Mouse (Mus musculus): ENCODE measurements around the gene Zfp526. TPM values are rescaled to one million over a fixed set of nuclear protein-coding genes. Genes with fewer than 3 reads are reported as not detected.

The Zfp526 gene
- polyA plus RNA-seq, 1 experiment from 2014 or later, result 4.0 TPM

DNA sequence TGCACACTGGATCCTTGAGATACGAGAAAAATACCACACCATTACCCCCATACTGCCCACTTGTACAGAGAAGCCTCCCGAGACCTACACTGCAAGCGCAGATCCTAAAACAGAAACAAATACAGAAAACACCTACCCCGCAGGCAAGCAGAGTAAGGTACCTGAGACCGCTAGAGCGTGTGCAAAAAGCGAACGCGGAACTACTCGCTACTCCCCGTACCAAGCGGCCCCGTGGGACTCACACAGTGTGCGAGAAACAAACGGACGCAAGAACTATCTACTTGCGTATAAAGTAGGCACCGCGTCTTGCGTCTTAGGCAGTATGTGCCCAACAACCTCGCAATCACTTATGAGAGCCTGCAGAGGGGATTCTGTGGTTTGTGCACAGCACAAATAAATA is 39.4 kb upstream of the Zfp526 start:
- WGBS, result 11% methylated on average over 21 of the region's 21 CpGs
- no peak for ATAC-seq (replicated peaks; ENCODE audit: low FRiP score)

GRCm38 (mm10) chr7:25184091-25184490 is 37.1 kb upstream of the Zfp526 start:
- no peak overlapping the region for H3K4me2 ChIP-seq
- no peaks in the 10 kb centered on the region for H3K36me3 ChIP-seq (ENCODE audit: control insufficient read depth, insufficient read depth, low read length)
- ATAC-seq (replicated peaks; ENCODE audit: low FRiP score), result no peak
- H3K4me1 ChIP-seq (replicated peaks; ENCODE audit: control insufficient read depth, insufficient read depth, low read length), result peaks cover 7% of the 10 kb centered on the region
- no peak for DNase-seq (ENCODE audit: low spot score)
- no peak overlapping the region for H3K9ac ChIP-seq (ENCODE audit: low read depth, low read length)
- no peaks in the 10 kb centered on the region for H3K9me3 ChIP-seq (ENCODE audit: control insufficient read depth, low read length)
- H3K27me3 ChIP-seq (replicated peaks; ENCODE audit: control insufficient read depth, insufficient read depth, low read length), result peaks cover 39% of the 10 kb centered on the region
- no peak overlapping the region for H3K27ac ChIP-seq (ENCODE audit: low read depth, low read length)
- WGBS, result 64% methylated on average over 6 of the region's 6 CpGs
- no peak overlapping the region for H3K4me3 ChIP-seq (ENCODE audit: low read depth, low read length)

More for the DNA sequence above, 39.4 kb upstream of the Zfp526 start:
- no peaks in the 10 kb centered on the region for H3K36me3 ChIP-seq (ENCODE audit: control insufficient read depth, insufficient read depth, low read length)
- no peak for DNase-seq (ENCODE audit: low spot score)
- no peak overlapping the region for H3K27ac ChIP-seq (ENCODE audit: low read depth, low read length)
- H3K9me3 ChIP-seq (ENCODE audit: control insufficient read depth, low read length), result no peaks in the 10 kb centered on the region
- H3K4me1 ChIP-seq (replicated peaks; ENCODE audit: control insufficient read depth, insufficient read depth, low read length), result peaks cover 7% of the 10 kb centered on the region
- H3K4me3 ChIP-seq (ENCODE audit: low read depth, low read length), result peak overlapping the region; percentile 25
- no peak overlapping the region for H3K9ac ChIP-seq (ENCODE audit: low read depth, low read length)
- H3K4me2 ChIP-seq, result peak overlapping the region; percentile 53
- peaks cover 62% of the 10 kb centered on the region for H3K27me3 ChIP-seq (replicated peaks; ENCODE audit: control insufficient read depth, insufficient read depth, low read length)

DNA sequence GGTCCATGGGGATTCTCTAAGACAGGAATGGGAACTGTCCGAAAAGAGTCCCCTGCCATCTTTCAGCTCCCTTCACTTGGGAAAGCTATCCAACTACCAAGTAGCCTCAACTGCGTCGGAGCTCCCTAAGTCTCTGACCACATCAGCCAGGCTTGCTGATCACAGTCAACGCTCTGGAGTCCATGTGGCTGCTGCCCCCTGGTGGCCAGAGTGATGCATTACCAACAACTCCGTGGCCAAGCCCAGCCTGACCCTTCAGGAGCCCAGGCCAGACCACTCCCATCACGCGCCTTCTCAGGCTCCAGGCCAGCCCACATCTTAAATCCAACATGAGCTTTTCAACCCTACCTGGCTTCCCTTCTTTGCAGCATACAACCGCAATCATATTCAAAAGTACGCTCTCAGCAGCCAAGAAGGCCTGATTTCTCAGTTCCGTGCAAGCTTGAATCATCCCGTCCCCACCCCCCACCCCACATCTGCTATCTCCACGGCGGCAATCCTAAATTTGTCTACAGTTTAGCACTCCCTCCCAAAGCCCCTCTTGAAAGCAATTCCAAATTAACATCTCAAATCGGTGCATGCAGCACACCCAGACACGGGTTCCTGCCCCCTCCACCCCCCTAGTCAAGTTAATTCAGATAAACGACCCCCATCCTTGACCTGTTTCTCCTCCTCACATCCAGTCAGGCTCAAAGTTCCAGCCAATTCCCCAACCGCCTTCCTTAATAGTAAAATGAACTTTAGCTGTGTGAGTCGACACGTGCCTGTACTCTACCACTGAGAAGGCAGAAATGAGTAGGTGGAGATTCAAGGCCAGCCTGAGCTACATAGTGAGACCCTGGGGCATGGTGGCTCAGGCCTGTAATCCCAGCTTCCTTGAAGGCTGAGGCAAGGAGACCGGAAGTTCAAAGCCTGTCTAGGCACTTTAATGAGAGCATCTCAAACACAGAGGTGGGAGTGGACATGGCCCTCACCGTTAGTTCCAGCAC is 33.3 kb upstream of the Zfp526 start:
- DNase-seq (ENCODE audit: low spot score), result peak; percentile 83
- WGBS, result 28% methylated on average over 21 of the region's 21 CpGs
- ATAC-seq (replicated peaks; ENCODE audit: low FRiP score), result peak; percentile 75
- no peaks in the 10 kb centered on the region for H3K36me3 ChIP-seq (ENCODE audit: control insufficient read depth, insufficient read depth, low read length)
- no peak overlapping the region for H3K9ac ChIP-seq (ENCODE audit: low read depth, low read length)
- H3K4me2 ChIP-seq, result no peak overlapping the region
- no peak overlapping the region for H3K4me3 ChIP-seq (ENCODE audit: low read depth, low read length)
- no peak overlapping the region for H3K27ac ChIP-seq (ENCODE audit: low read depth, low read length)
- H3K9me3 ChIP-seq (ENCODE audit: control insufficient read depth, low read length), result no peaks in the 10 kb centered on the region
- H3K4me1 ChIP-seq (replicated peaks; ENCODE audit: control insufficient read depth, insufficient read depth, low read length), result 0 out of 2 replicates have a peak, but pooled peaks cover 2% of the 10 kb centered on the region
- H3K27me3 ChIP-seq (replicated peaks; ENCODE audit: control insufficient read depth, insufficient read depth, low read length), result peaks cover 3% of the 10 kb centered on the region; the same call in 1 of the 2 replicates

GRCm38 (mm10) chr7:25190806-25191205 is 30.4 kb upstream of the Zfp526 start:
- Histone ChIP-seq H3K9ac (ENCODE audit: low read depth, low read length) (no peak overlapping the region), H3K9me3 (ENCODE audit: control insufficient read depth, low read length) (no peaks in the 10 kb centered on the region), H3K27ac (ENCODE audit: low read depth, low read length) (no peak overlapping the region), H3K36me3 (ENCODE audit: control insufficient read depth, insufficient read depth, low read length) (no peaks in the 10 kb centered on the region), H3K4me3 (ENCODE audit: low read depth, low read length) (no peak overlapping the region), H3K27me3 (replicated peaks; ENCODE audit: control insufficient read depth, insufficient read depth, low read length) (no peaks in the 10 kb centered on the region), H3K4me1 (replicated peaks; ENCODE audit: control insufficient read depth, insufficient read depth, low read length) (peaks cover 8% of the 10 kb centered on the region; the same call in 1 of the 2 replicates), H3K4me2 (no peak overlapping the region)
- no peak for ATAC-seq (replicated peaks; ENCODE audit: low FRiP score)
- DNase-seq (ENCODE audit: low spot score), result no peak
- 85% methylated on average over 11 of the region's 11 CpGs for WGBS

DNA sequence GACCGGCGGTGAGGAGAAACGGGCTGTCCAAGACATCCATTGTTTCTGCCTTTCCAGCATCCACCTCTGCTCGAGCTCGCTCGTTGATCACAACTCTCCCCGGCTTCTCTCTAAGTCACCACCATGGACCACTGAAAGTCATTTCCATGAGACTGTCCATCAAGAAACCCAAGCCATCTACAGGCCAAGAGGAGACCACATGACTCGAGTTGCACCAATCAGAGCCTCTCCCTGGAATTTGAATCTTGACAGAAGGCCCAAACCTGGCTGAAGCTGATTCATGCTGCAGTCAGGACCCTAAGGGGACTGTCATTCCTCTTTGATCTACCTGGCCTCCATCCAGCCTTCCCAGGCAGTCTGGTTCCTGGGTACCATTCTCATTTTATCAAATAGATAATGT is 29.1 kb upstream of the Zfp526 start:
- WGBS, result 80% methylated on average over 8 of the region's 8 CpGs
- Histone ChIP-seq H3K9me3 (ENCODE audit: control insufficient read depth, low read length) (no peaks in the 10 kb centered on the region), H3K4me1 (replicated peaks; ENCODE audit: control insufficient read depth, insufficient read depth, low read length) (peaks cover 8% of the 10 kb centered on the region; the same call in 1 of the 2 replicates), H3K4me2 (no peak overlapping the region), H3K36me3 (ENCODE audit: control insufficient read depth, insufficient read depth, low read length) (no peaks in the 10 kb centered on the region), H3K27ac (ENCODE audit: low read depth, low read length) (no peak overlapping the region), H3K27me3 (replicated peaks; ENCODE audit: control insufficient read depth, insufficient read depth, low read length) (no peaks in the 10 kb centered on the region), H3K4me3 (ENCODE audit: low read depth, low read length) (no peak overlapping the region), H3K9ac (ENCODE audit: low read depth, low read length) (no peak overlapping the region)
- DNase-seq (ENCODE audit: low spot score) (no peak), ATAC-seq (replicated peaks; ENCODE audit: low FRiP score) (no peak)

DNA sequence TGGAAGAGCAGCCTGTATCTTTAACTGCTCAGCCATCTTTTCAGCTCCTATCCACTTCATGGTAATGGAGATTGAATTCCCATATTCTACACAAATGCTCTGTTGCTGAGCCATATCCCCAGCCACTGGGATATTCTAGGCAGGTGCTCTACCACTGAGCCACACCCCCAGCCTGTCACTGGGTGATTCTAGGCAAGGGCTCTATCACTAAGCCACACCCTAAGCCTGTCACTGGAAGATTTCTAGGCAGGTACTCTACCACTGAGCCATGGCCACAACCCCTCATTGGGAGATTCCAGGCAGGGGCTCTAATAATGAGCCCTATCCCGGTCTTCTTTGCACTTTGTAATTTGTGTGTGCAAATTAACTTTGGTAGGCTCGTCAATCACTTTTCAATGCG is 26.1 kb upstream of the Zfp526 start:
- WGBS, result 77% methylated on average over 3 of the region's 3 CpGs
- H3K9me3 ChIP-seq (ENCODE audit: control insufficient read depth, low read length), result no peaks in the 10 kb centered on the region
- H3K4me1 ChIP-seq (replicated peaks; ENCODE audit: control insufficient read depth, insufficient read depth, low read length), result peaks cover 8% of the 10 kb centered on the region; the same call in 1 of the 2 replicates
- no peak overlapping the region for H3K4me2 ChIP-seq
- no peak for DNase-seq (ENCODE audit: low spot score)
- ATAC-seq (replicated peaks; ENCODE audit: low FRiP score), result peak; percentile 87
- H3K27ac ChIP-seq (ENCODE audit: low read depth, low read length), result no peak overlapping the region
- H3K9ac ChIP-seq (ENCODE audit: low read depth, low read length), result no peak overlapping the region
- H3K4me3 ChIP-seq (ENCODE audit: low read depth, low read length), result no peak overlapping the region
- no peaks in the 10 kb centered on the region for H3K36me3 ChIP-seq (ENCODE audit: control insufficient read depth, insufficient read depth, low read length)
- no peaks in the 10 kb centered on the region for H3K27me3 ChIP-seq (replicated peaks; ENCODE audit: control insufficient read depth, insufficient read depth, low read length)

DNA sequence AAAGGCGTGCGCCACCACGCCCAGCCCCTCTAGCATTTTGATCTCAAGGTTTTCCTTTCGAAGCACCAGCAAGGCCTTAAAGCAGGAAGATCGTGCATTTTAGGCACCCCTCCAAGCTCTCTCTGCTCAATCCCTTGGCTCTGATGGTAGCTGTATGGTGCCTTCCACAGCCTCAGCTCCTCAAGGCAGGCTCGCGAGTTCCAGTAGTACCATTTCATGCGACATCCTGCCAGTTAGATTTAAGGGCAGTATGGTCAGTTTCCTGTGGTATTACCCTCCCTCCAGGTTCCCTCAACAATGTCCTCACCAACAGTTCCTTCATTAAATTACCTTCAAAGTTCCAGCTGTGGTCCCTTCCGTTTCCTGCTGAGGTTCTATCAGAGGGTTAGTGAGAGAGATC is 25.1 kb upstream of the Zfp526 start:
- 74% methylated on average over 9 of the region's 9 CpGs for WGBS

DNA sequence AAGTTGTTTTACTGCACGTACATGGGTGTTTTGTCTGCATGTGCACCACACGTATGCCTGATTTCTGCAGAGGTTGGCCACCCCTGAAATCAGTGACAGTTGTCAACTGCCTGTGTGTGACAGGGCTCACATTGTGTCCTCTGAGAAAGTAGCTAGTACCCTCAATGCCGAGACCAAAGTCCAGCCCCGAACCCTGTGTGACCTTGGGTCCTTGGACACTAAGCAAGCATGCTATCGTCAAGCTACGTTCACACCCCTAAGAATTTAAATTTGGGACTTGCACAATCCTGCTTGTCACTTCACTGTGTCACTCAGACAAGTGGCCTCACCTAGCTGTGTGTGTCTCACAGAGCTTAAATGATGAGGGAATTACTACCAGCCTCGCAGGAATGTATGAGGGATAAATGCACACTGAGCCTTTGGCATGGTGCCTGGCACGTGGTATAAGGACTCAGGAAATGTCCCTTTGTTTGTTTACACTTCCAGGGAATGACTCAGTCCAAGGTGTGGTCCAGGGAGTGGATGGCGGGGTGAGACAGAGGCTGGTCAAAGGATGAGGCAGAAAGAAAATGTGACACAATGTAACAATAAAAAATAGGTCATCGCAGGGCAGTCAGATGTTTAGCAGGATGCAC is 23.7 kb upstream of the Zfp526 start:
- DNase-seq (ENCODE audit: low spot score), result no peak
- no peaks in the 10 kb centered on the region for H3K27me3 ChIP-seq (replicated peaks; ENCODE audit: control insufficient read depth, insufficient read depth, low read length)
- no peak overlapping the region for H3K4me3 ChIP-seq (ENCODE audit: low read depth, low read length)
- WGBS, result 72% methylated on average over 10 of the region's 10 CpGs
- no peaks in the 10 kb centered on the region for H3K36me3 ChIP-seq (ENCODE audit: control insufficient read depth, insufficient read depth, low read length)
- H3K27ac ChIP-seq (ENCODE audit: low read depth, low read length), result no peak overlapping the region
- H3K4me2 ChIP-seq, result no peak overlapping the region
- H3K4me1 ChIP-seq (replicated peaks; ENCODE audit: control insufficient read depth, insufficient read depth, low read length), result peaks cover 8% of the 10 kb centered on the region; the same call in 1 of the 2 replicates
- no peak; the same call in 1 of the 2 replicates for ATAC-seq (replicated peaks; ENCODE audit: low FRiP score)
- H3K9me3 ChIP-seq (ENCODE audit: control insufficient read depth, low read length), result no peaks in the 10 kb centered on the region
- no peak overlapping the region for H3K9ac ChIP-seq (ENCODE audit: low read depth, low read length)

More for the DNA sequence above, 25.1 kb upstream of the Zfp526 start:
- no peaks in the 10 kb centered on the region for H3K9me3 ChIP-seq (ENCODE audit: control insufficient read depth, low read length)
- H3K4me2 ChIP-seq, result no peak overlapping the region
- H3K36me3 ChIP-seq (ENCODE audit: control insufficient read depth, insufficient read depth, low read length), result no peaks in the 10 kb centered on the region
- H3K4me3 ChIP-seq (ENCODE audit: low read depth, low read length), result no peak overlapping the region
- H3K4me1 ChIP-seq (replicated peaks; ENCODE audit: control insufficient read depth, insufficient read depth, low read length), result peaks cover 8% of the 10 kb centered on the region; the same call in 1 of the 2 replicates
- H3K27ac ChIP-seq (ENCODE audit: low read depth, low read length), result no peak overlapping the region
- no peaks in the 10 kb centered on the region for H3K27me3 ChIP-seq (replicated peaks; ENCODE audit: control insufficient read depth, insufficient read depth, low read length)
- ATAC-seq (replicated peaks; ENCODE audit: low FRiP score) (no peak), DNase-seq (ENCODE audit: low spot score) (no peak)
- no peak overlapping the region for H3K9ac ChIP-seq (ENCODE audit: low read depth, low read length)

Measured in liver, embryonic 11.5 days (tissue).